Mouse (Mus musculus) ES-E14 (cell line): ENCODE results near the gene Vdac1. TPM values are rescaled to one million over a fixed set of nuclear protein-coding genes. Genes with fewer than 3 reads are reported as not detected.

Experiments
- DNase-seq: peaks from one replicate; pipeline ENCODE4 v3.0.0-alpha.2; 2013; ENCODE audit warnings: low read depth, low spot score
- H3K27ac ChIP-seq: 2 replicates; pipeline ENCODE4 v1.5.1; 2012; ENCODE audit warnings: low read depth, mild to moderate bottlenecking, low read length, moderate library complexity, mixed read lengths; ENCODE audit not compliant: poor library complexity, insufficient read depth, severe bottlenecking
- H3K36me3 ChIP-seq: 2 replicates; pipeline ENCODE4 v1.6.1; 2012; ENCODE audit warnings: mild to moderate bottlenecking, low read length, moderate library complexity, mixed read lengths; ENCODE audit not compliant: control insufficient read depth, poor library complexity, insufficient read depth, severe bottlenecking
- H3K4me1 ChIP-seq, 2 experiments: fragments of 150-350 bp in 1 of 2; sonication (generic) in 1 of 2; 2 replicates each; pipeline ENCODE4 v1.6.1; 2012; ENCODE audit warnings: low read length in 2 of 2, mild to moderate bottlenecking in 1 of 2, mixed read lengths in 1 of 2; ENCODE audit not compliant: control insufficient read depth in 2 of 2, insufficient read depth in 2 of 2, poor library complexity in 1 of 2
- H3K4me3 ChIP-seq, 2 experiments: fragments of 150-350 bp in 1 of 2; sonication (generic) in 1 of 2; 2 replicates each; pipeline ENCODE4 v1.5.1; 2012; ENCODE audit warnings: low read length in 2 of 2, low read depth in 1 of 2, mild to moderate bottlenecking in 1 of 2, mixed read lengths in 1 of 2; ENCODE audit not compliant: insufficient read depth in 1 of 2, poor library complexity in 1 of 2, severe bottlenecking in 1 of 2
- H3K9ac ChIP-seq: 2 replicates; pipeline ENCODE4 v1.6.1; 2012; ENCODE audit warnings: low read depth, mild to moderate bottlenecking, low read length, mixed read lengths; ENCODE audit not compliant: poor library complexity, insufficient read depth, severe bottlenecking
- H3K9me3 ChIP-seq: fragments of 150-350 bp; sonication (generic); 2 replicates; pipeline ENCODE4 v1.6.1; 2012; ENCODE audit warnings: low read depth, mild to moderate bottlenecking, low read length; ENCODE audit not compliant: control insufficient read depth, insufficient read depth
- CHD2 ChIP-seq: IDR thresholded peaks from 2 replicates; pipeline ENCODE4 v1.6.1; 2014; ENCODE audit warnings: mild to moderate bottlenecking, low read depth, low read length, inconsistent platforms
- HCFC1 ChIP-seq: IDR thresholded peaks from 2 replicates; pipeline ENCODE4 v1.6.1; 2012; ENCODE audit warnings: low read length, inconsistent platforms, borderline replicate concordance; ENCODE audit not compliant: insufficient read depth
- MAFK ChIP-seq: IDR thresholded peaks from 2 replicates; pipeline ENCODE4 v1.6.1; 2014; ENCODE audit warnings: mild to moderate bottlenecking, low read depth, low read length, inconsistent platforms; ENCODE audit not compliant: insufficient read depth
- ZC3H11A ChIP-seq: IDR thresholded peaks from 2 replicates; pipeline ENCODE4 v1.6.1; 2012; ENCODE audit warnings: low read depth, mild to moderate bottlenecking, inconsistent platforms, low read length, borderline replicate concordance
- ZNF384 ChIP-seq: IDR thresholded peaks from 2 replicates; pipeline ENCODE4 v1.6.1; 2012; ENCODE audit warnings: low read depth, low read length, inconsistent platforms
- in situ Hi-C, 2 experiments: fragments of 600-800 bp; cut with MboI; formaldehyde crosslinking; loops; one replicate each; pipeline ENCODE4 v1.15.1; 2025; ENCODE audit warnings: low sequenced_read_pairs in 2 of 2, inconsistent platforms in 1 of 2; ENCODE audit not compliant: unreplicated experiment in 2 of 2
- total RNA-seq: library from RNA; depleted of rRNA; stranded (reverse); fragments of 300-350 nt; gene quantifications from 2 replicates; pipeline ENCODE4 v1.2.3, GENCODE M21; 2012

The Vdac1 gene
- total RNA-seq, 1 experiment = 268 TPM

DNA sequence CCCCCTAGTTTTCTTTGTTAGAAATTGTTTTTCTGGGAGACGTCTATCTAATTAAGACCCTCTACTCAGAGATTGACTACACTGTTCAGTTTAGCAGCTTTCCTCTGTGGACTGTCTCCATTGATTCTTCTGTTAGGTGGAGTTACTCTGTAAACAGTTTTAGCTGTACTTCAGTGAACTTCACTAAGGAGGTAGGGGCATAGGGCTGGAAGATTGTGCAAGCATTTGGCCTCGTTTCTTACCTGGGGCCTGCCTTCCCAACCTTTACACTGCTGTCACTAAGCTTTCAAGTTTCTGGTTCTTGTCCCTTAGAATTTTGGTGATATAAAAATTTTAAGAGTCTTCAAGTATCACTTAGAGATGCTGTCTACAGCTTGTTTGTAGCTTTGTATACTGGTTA is 40.8 kb downstream of the Vdac1 start:
- H3K4me1 ChIP-seq = peaks cover 0 to 8% of the 10 kb centered on the region in 2 experiments; a peak in 2 of 4 replicates
- H3K9ac ChIP-seq = no peak overlapping the region
- H3K27ac ChIP-seq = no peak overlapping the region
- TF ChIP-seq ZC3H11A (no peak), ZNF384 (no peak), HCFC1 (no peak), MAFK (no peak), CHD2 (no peak)
- peaks cover 19% of the 10 kb centered on the region for H3K36me3 ChIP-seq
- in situ Hi-C loops = no loop called here
- no peak overlapping the region for H3K4me3 ChIP-seq
- H3K9me3 ChIP-seq = no peaks in the 10 kb centered on the region
- no peak for DNase-seq

DNA sequence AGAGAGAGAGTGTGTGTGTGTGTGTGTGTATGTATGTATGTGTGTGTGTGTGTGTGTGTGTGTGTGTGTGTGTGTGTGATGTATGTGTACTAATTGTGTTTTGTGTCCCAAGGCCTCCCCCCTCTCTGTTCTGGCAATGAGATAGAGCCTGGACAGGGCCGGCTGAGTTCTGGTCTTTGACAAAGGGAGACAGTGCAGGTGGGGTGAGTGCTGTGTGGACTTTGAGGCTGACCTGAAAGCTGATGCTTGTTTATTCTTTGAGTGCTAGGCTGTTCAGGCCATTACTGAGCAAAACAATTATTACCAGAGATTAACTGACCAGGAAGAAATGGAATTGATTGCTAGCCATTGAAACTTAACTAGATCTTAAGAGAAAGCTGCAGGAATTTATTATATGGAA is 41.9 kb downstream of the Vdac1 start:
- peaks cover 24% of the 10 kb centered on the region for H3K36me3 ChIP-seq
- no peak for DNase-seq
- no peak for TF ChIP-seq ZC3H11A
- TF ChIP-seq ZNF384 = no peak
- TF ChIP-seq HCFC1 = no peak
- TF ChIP-seq MAFK = no peak
- TF ChIP-seq CHD2 = no peak

DNA sequence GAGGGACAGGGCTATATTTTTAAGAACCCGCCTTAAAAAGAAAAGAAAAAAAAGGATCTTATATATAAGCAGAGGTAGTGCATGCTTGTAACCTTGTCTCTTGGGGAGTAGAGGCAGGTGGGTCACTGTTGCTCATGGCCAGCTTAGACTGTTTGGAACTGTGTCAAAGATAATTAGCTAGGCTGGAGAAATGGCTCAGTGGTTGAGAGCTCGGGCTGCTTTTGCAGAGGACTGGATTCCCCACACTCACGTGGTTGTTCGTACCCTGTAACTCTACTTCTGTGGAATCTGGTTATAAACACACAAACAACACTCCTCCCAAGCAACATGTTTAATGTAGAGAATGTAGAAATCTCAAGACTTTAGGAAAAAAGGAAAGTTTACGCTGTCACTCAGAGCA is 43.5 kb downstream of the Vdac1 start:
- Histone ChIP-seq H3K4me3 (no peak overlapping the region), H3K36me3 (peaks cover 29% of the 10 kb centered on the region), H3K27ac (no peak overlapping the region), H3K9me3 (no peaks in the 10 kb centered on the region), H3K9ac (no peak overlapping the region), H3K4me1 (peaks cover 0 to 8% of the 10 kb centered on the region in 2 experiments; a peak in 2 of 4 replicates)
- TF ChIP-seq HCFC1 (no peak), ZNF384 (no peak), CHD2 (no peak), MAFK (no peak), ZC3H11A (no peak)
- in situ Hi-C loops = no loop called here
- no peak for DNase-seq

More for the DNA sequence above, 41.9 kb downstream of the Vdac1 start:
- no peaks in the 10 kb centered on the region for H3K9me3 ChIP-seq
- H3K4me1 ChIP-seq = peaks cover 0 to 8% of the 10 kb centered on the region in 2 experiments; a peak in 2 of 4 replicates
- in situ Hi-C loops = no loop called here
- H3K27ac ChIP-seq = no peak overlapping the region
- H3K9ac ChIP-seq = no peak overlapping the region
- no peak overlapping the region for H3K4me3 ChIP-seq

DNA sequence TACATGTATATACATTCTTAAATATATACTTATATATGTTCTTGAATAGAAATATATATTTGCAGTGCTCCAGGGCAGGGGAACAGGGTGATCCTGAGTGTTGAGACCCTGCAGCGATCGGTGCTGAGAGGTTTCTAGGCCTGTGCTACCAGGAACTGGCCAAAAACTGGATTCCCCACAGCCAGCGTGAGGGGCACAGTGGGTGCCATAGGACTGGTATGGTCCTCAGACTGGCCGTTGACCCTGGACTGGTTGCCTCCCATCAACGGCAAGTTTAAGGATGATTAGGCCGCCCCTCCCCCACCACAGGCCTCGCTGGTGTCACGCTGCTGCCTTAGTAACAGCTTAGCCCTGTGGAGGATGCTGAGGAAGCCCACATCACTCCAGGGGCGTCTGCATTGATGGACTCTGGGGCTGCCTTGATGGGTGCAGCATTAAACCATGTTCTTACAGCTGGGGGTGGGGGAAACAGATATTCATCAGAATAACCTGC is 44.6 kb downstream of the Vdac1 start:
- TF ChIP-seq MAFK (no peak), HCFC1 (no peak), CHD2 (no peak), ZNF384 (no peak), ZC3H11A (no peak)
- in situ Hi-C loops = no loop called here

DNA sequence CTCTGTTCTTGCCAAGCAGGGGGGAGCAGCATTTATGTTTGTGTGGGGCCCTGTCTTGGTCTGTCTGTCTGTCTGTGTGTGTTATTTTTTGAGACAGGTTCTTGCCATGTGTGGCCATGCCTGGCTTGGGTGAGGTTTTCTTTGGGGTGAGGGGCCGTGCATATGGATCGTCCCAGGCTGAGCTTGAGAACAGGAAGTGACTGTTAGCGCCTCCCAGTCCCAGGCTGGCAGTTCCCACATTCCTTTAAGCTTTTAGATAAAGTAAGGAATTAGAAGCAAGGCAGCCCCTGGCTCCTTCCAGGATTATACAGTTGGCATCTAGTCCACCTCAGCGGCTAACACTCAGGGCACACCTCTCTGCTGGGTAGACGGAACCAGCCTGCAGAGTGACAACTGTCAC is 48.7 kb downstream of the Vdac1 start:
- in situ Hi-C loops = no loop called here
- DNase-seq = no peak
- TF ChIP-seq ZNF384 (no peak), ZC3H11A (no peak), MAFK (no peak), CHD2 (no peak), HCFC1 (no peak)
- Histone ChIP-seq H3K36me3 (peaks cover 20% of the 10 kb centered on the region), H3K9ac (no peak overlapping the region), H3K4me3 (no peak overlapping the region), H3K4me1 (peaks cover 0 to 3% of the 10 kb centered on the region in 2 experiments; a peak in 1 of 4 replicates), H3K9me3 (no peaks in the 10 kb centered on the region), H3K27ac (no peak overlapping the region)

More for the DNA sequence above, 44.6 kb downstream of the Vdac1 start:
- DNase-seq = no peak
- Histone ChIP-seq H3K27ac (no peak overlapping the region), H3K4me3 (no peak overlapping the region), H3K9me3 (no peaks in the 10 kb centered on the region), H3K36me3 (peaks cover 31% of the 10 kb centered on the region), H3K4me1 (peaks cover 0 to 4% of the 10 kb centered on the region in 2 experiments; a peak in 2 of 4 replicates), H3K9ac (no peak overlapping the region)
